Mouse (Mus musculus): Measurements from ENCODE around the gene Npl. TPM values are rescaled to one million over a fixed set of nuclear protein-coding genes. Genes with fewer than 3 reads are reported as not detected.
A peak's percentile ranks its signal among the peaks of the same experiment; 100 is the strongest.

Npl gene
- polyA plus RNA-seq, 1 experiment from 2014 or later, result 5.3 TPM

DNA sequence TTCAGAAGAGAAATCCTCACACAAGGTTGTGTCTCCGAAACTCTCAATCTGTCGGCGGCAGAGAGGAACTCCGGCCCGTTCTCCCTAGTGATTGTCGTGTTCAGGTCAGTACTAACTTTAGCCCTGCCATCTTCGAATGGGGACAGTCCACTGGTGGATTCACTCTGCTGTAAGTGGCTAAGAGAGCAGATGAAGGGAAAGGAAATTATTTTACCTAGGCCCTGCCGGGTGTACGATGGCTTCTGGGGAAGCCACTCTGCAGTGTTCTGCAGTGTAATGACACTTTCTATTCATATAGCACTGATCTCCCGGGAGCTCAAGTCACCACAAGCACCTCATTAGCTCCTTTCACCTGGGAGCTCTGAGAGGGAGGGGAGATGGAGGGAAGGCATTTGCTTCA is 37.0 kb upstream of the Npl start:
- no peak overlapping the region for H3K4me3 ChIP-seq (ENCODE audit: low read depth, low read length)
- no peaks in the 10 kb centered on the region for H3K27me3 ChIP-seq (ENCODE audit: control insufficient read depth, insufficient read depth, low read length)
- H3K4me2 ChIP-seq (replicated peaks; ENCODE audit: low read depth), result no peak overlapping the region
- H3K9me3 ChIP-seq (ENCODE audit: control insufficient read depth, low read length), result no peaks in the 10 kb centered on the region
- H3K36me3 ChIP-seq (ENCODE audit: control insufficient read depth, insufficient read depth, low read length), result no peaks in the 10 kb centered on the region
- DNase-seq (ENCODE audit: low spot score) (no peak), ATAC-seq (ENCODE audit: low FRiP score, low TSS enrichment) (no peak)
- 0 out of 2 replicates have a peak, but pooled peaks cover 2% of the 10 kb centered on the region for H3K4me1 ChIP-seq (replicated peaks; ENCODE audit: control insufficient read depth, insufficient read depth)
- H3K9ac ChIP-seq (ENCODE audit: low read length), result no peak overlapping the region
- 90% methylated on average over 10 of the region's 10 CpGs for WGBS
- TF ChIP-seq EP300 (optimal IDR thresholded peaks at IDR 0.05) (no peak), CTCF (IDR thresholded peaks at IDR 0.05; ENCODE audit: low read depth) (no peak)
- H3K27ac ChIP-seq (replicated peaks), result no peak overlapping the region

DNA sequence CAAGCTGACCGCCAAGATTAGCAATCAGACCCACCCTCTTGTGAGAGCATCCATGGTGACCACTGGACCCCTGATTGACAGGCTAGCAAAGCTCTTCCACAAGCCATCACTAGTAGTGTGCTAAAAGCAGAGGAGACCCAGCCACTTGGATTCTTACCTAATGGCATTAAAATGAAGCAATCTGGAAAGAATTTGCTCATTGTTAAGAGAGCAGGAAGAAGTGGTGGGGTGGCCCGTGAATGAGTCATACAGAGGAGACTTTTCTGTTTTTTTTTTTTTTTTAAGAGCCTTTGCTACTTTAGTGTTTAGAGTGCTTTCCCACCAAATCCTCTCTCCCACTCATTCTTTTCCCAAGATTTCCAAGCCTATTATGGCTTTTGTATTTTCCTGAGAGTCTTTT is 35.9 kb upstream of the Npl start:
- DNase-seq (ENCODE audit: low spot score) (no peak), ATAC-seq (ENCODE audit: low FRiP score, low TSS enrichment) (no peak)
- Histone ChIP-seq H3K27me3 (ENCODE audit: control insufficient read depth, insufficient read depth, low read length) (no peaks in the 10 kb centered on the region), H3K4me2 (replicated peaks; ENCODE audit: low read depth) (no peak overlapping the region), H3K4me3 (ENCODE audit: low read depth, low read length) (no peak overlapping the region), H3K36me3 (ENCODE audit: control insufficient read depth, insufficient read depth, low read length) (no peaks in the 10 kb centered on the region), H3K9ac (ENCODE audit: low read length) (no peak overlapping the region), H3K4me1 (replicated peaks; ENCODE audit: control insufficient read depth, insufficient read depth) (0 out of 2 replicates have a peak, but pooled peaks cover 2% of the 10 kb centered on the region), H3K9me3 (ENCODE audit: control insufficient read depth, low read length) (no peaks in the 10 kb centered on the region), H3K27ac (replicated peaks) (no peak overlapping the region)
- no peak for TF ChIP-seq EP300 (optimal IDR thresholded peaks at IDR 0.05)
- TF ChIP-seq CTCF (IDR thresholded peaks at IDR 0.05; ENCODE audit: low read depth), result no peak
- 49% methylated on average over 2 of the region's 2 CpGs for WGBS

DNA sequence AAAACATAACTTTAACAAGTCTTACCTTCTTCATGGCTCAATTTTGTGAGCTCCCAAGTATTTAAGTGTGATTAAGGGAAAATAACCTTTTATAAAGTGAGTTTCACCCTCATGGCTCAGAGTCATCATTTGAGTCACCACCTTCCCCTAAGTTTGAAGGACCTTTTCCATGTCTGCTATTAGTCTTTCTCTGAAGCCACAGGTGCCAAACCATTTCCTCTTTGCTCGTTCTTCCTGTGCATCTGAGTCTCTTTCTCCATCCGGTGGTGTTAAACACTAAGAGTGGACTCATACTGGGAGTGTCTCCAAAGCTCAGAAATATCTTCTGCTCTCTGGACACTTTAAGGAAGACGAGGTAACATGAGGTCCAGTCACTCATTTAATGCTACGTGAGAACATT is 33.3 kb upstream of the Npl start:
- DNase-seq (ENCODE audit: low spot score), result no peak
- H3K4me3 ChIP-seq (ENCODE audit: low read depth, low read length), result no peak overlapping the region
- no peak overlapping the region for H3K27ac ChIP-seq (replicated peaks)
- no peak overlapping the region for H3K9ac ChIP-seq (ENCODE audit: low read length)
- 0 out of 2 replicates have a peak, but pooled peaks cover 2% of the 10 kb centered on the region for H3K4me1 ChIP-seq (replicated peaks; ENCODE audit: control insufficient read depth, insufficient read depth)
- H3K4me2 ChIP-seq (replicated peaks; ENCODE audit: low read depth), result no peak overlapping the region
- no peaks in the 10 kb centered on the region for H3K36me3 ChIP-seq (ENCODE audit: control insufficient read depth, insufficient read depth, low read length)
- no peak for TF ChIP-seq CTCF (IDR thresholded peaks at IDR 0.05; ENCODE audit: low read depth)
- TF ChIP-seq EP300 (optimal IDR thresholded peaks at IDR 0.05), result no peak
- 72% methylated on average over 4 of the region's 4 CpGs for WGBS
- H3K9me3 ChIP-seq (ENCODE audit: control insufficient read depth, low read length), result no peaks in the 10 kb centered on the region
- no peaks in the 10 kb centered on the region for H3K27me3 ChIP-seq (ENCODE audit: control insufficient read depth, insufficient read depth, low read length)
- ATAC-seq (ENCODE audit: low FRiP score, low TSS enrichment), result no peak

DNA sequence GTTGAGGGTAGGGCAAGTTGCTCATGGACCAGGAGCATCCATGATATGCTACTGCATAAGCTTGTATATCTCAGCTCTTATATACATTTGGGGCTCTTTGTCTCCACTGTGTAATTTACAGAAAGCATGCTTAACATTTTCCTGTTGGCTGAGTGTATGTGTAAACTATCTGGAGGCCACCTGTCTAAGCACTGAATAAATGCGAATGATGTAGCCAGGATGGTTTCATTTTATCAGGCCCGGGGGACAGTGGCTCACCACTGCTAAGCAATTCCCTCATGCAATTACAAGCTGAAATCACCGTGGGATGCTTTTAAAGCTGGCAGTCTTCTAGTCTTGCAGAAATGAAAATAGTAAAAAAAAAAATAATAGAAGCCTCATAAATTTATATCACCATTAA is 24.9 kb upstream of the Npl start:
- DNase-seq (ENCODE audit: low spot score) (no peak), ATAC-seq (ENCODE audit: low FRiP score, low TSS enrichment) (no peak)
- 37% methylated on average over 3 of the region's 3 CpGs for WGBS
- no peak overlapping the region for H3K9ac ChIP-seq (ENCODE audit: low read length)
- H3K4me3 ChIP-seq (ENCODE audit: low read depth, low read length), result no peak overlapping the region
- no peaks in the 10 kb centered on the region for H3K9me3 ChIP-seq (ENCODE audit: control insufficient read depth, low read length)
- no peak overlapping the region for H3K4me2 ChIP-seq (replicated peaks; ENCODE audit: low read depth)
- H3K4me1 ChIP-seq (replicated peaks; ENCODE audit: control insufficient read depth, insufficient read depth), result no peaks in the 10 kb centered on the region
- H3K27ac ChIP-seq (replicated peaks), result no peak overlapping the region
- H3K36me3 ChIP-seq (ENCODE audit: control insufficient read depth, insufficient read depth, low read length), result no peaks in the 10 kb centered on the region
- no peaks in the 10 kb centered on the region for H3K27me3 ChIP-seq (ENCODE audit: control insufficient read depth, insufficient read depth, low read length)
- no peak for TF ChIP-seq CTCF (IDR thresholded peaks at IDR 0.05; ENCODE audit: low read depth)
- no peak for TF ChIP-seq EP300 (optimal IDR thresholded peaks at IDR 0.05)

DNA sequence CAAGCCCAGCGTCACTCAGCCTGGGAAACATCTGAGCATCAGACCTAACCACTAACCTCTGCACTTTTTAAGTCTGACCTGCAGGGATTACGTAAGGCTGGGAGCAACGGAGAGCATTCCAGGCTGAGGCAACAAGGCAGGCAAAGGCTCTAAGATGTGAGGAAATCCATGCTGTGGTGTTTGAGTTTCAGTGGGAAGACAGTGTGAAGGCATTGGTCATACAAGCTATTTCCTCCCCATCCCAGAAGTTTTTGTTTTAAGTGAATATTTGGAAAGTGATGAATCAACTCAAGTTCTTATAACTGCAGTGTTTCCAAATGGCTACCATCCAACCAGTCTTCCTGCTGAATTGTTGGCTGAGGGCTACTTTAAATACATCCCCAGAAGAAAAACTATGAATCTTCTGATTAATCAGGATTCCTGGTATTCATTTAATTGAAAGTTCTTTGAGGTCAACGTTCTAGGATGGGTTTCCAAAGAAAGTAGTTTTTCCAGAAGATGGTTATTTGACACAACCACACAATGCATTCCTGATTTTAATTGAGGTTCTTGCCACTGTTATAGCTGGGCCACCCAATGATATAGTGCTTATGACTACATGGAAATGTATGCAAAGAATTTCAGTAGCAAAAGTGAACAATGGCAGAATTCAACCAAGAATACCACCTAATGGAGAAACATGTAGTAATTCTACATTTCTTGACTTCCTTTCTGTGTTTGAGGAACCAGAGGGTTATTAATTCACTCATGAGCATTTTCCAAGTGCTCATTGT is 22.6 kb upstream of the Npl start:
- H3K27me3 ChIP-seq (ENCODE audit: control insufficient read depth, insufficient read depth, low read length), result no peaks in the 10 kb centered on the region
- no peak overlapping the region for H3K4me3 ChIP-seq (ENCODE audit: low read depth, low read length)
- WGBS, result 43% methylated on average over 4 of the region's 4 CpGs
- no peaks in the 10 kb centered on the region for H3K4me1 ChIP-seq (replicated peaks; ENCODE audit: control insufficient read depth, insufficient read depth)
- DNase-seq (ENCODE audit: low spot score) (no peak), ATAC-seq (ENCODE audit: low FRiP score, low TSS enrichment) (peak; percentile 51; the same call in 1 of the 2 replicates)
- no peak overlapping the region for H3K9ac ChIP-seq (ENCODE audit: low read length)
- no peak overlapping the region for H3K4me2 ChIP-seq (replicated peaks; ENCODE audit: low read depth)
- TF ChIP-seq EP300 (optimal IDR thresholded peaks at IDR 0.05) (no peak), CTCF (IDR thresholded peaks at IDR 0.05; ENCODE audit: low read depth) (no peak)
- no peaks in the 10 kb centered on the region for H3K9me3 ChIP-seq (ENCODE audit: control insufficient read depth, low read length)
- no peaks in the 10 kb centered on the region for H3K36me3 ChIP-seq (ENCODE audit: control insufficient read depth, insufficient read depth, low read length)
- H3K27ac ChIP-seq (replicated peaks), result no peak overlapping the region

DNA sequence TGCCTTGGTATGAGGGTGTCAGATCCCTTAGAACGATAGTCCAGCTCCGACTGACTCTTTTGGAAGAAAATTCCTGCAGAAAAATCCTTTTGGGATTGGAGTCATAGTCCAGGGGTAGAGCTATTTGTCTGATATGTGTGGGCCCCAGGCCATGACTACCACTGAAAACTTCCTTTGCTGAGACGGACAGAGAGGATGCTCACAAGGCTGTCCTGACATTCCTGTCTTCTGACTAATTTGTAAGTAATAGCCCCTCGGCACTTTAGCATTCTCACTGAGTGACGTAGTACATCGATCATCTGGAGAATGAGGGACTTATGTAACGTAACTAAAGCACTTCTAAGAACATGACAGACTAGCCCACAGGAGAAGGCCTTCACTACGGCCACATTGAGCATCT is 15.9 kb upstream of the Npl start:
- ATAC-seq (ENCODE audit: low FRiP score, low TSS enrichment), result no peak
- no peaks in the 10 kb centered on the region for H3K36me3 ChIP-seq (ENCODE audit: control insufficient read depth, insufficient read depth, low read length)

More for the DNA sequence above, 15.9 kb upstream of the Npl start:
- Histone ChIP-seq H3K27ac (replicated peaks) (no peak overlapping the region), H3K9me3 (ENCODE audit: control insufficient read depth, low read length) (no peaks in the 10 kb centered on the region), H3K27me3 (ENCODE audit: control insufficient read depth, insufficient read depth, low read length) (no peaks in the 10 kb centered on the region), H3K9ac (ENCODE audit: low read length) (no peak overlapping the region), H3K4me1 (replicated peaks; ENCODE audit: control insufficient read depth, insufficient read depth) (no peaks in the 10 kb centered on the region), H3K4me2 (replicated peaks; ENCODE audit: low read depth) (no peak overlapping the region), H3K4me3 (ENCODE audit: low read depth, low read length) (no peak overlapping the region)
- no peak for TF ChIP-seq CTCF (IDR thresholded peaks at IDR 0.05; ENCODE audit: low read depth)
- no peak for TF ChIP-seq EP300 (optimal IDR thresholded peaks at IDR 0.05)
- WGBS, result 63% methylated on average over 8 of the region's 8 CpGs
- no peak for DNase-seq (ENCODE audit: low spot score)
